Mouse (Mus musculus) cerebellum, adult 2 months (tissue): ENCODE measurements at regions not wholly inside any gene's neighbourhood (a gene's known extent, or its start where the extent isn't known, plus 50 kb on each side); places are given as distances from the start of the nearest gene placed in this dataset.

ENCODE experiments used
- CTCF ChIP-seq: fragments of 200-500 bp; IDR thresholded peaks from 2 replicates; pipeline ENCODE4 v1.5.1; 2011; ENCODE audit warnings: low read depth, mild to moderate bottlenecking, control low read depth, low read length, moderate library complexity, borderline replicate concordance; ENCODE audit not compliant: insufficient read depth
- POLR2A ChIP-seq: fragments of 200-500 bp; IDR thresholded peaks from 2 replicates; pipeline ENCODE4 v1.6.1; 2011; ENCODE audit warnings: low read length, control low read depth, borderline replicate concordance; ENCODE audit not compliant: insufficient read depth

DNA sequence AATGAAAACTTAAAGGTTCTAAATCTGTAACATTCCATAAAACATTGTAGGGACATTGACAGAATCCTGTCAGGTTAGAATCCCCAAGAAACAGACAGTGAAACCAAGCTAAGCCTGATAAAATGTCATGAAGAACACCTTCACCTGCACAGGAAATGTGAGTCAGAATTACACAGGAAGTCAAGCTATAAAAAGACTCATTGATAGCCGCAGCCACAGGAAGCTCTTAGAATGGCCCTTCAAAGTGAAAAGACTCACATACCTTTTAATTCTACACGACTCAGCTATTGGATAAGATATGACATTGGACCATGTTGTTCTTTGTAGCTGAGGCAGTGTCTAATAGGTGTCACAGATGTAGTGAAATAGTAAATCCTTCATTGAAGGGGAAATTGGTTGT is 55.3 kb downstream of the Spin2c start:
- TF ChIP-seq CTCF (no peak), POLR2A (no peak)
